Mouse (Mus musculus): ENCODE data around the gene Sncg.

GRCm38 (mm10) chr14:34410716-34411115 is 36.1 kb upstream of the Sncg start:
- TF ChIP-seq CTCF (conservative IDR thresholded peaks at IDR 0.05; ENCODE audit: insufficient read depth, insufficient read length, low read depth, low read length), result no peak
- TF ChIP-seq POLR2A (IDR thresholded peaks at IDR 0.05; ENCODE audit: low read depth, low read length), result no peak
